Mouse (Mus musculus) stomach, embryonic 14.5 days (tissue): ENCODE data around the gene Mfsd7a. TPM values are rescaled to one million over a fixed set of nuclear protein-coding genes. Genes with fewer than 3 reads are reported as not detected.

Experiments used
- ATAC-seq: fragments of 200-750 bp; cut with Nextera tagmentation; 2 replicates; pipeline ENCODE4 v1.8.0; 2017; ENCODE audit warnings: low read depth, moderate TSS enrichment; ENCODE audit not compliant: insufficient number of reproducible peaks, insufficient read depth, low FRiP score
- H3K27ac ChIP-seq: fragments of 300-500 bp; sonication (generic); 2 replicates; pipeline ENCODE4 v1.5.1; 2014; ENCODE audit warnings: mild to moderate bottlenecking, low read length, moderate library complexity, mixed read lengths
- H3K27me3 ChIP-seq: fragments of 300-500 bp; sonication (generic); 2 replicates; pipeline ENCODE4 v1.6.1; 2014; ENCODE audit warnings: low read length, control low read depth, mixed read lengths; ENCODE audit not compliant: control insufficient read depth, insufficient read depth
- H3K36me3 ChIP-seq: fragments of 300-500 bp; sonication (generic); 2 replicates; pipeline ENCODE4 v1.6.1; 2014; ENCODE audit warnings: mild to moderate bottlenecking, control low read depth, low read length, moderate library complexity, mixed read lengths; ENCODE audit not compliant: control insufficient read depth, insufficient read depth
- H3K4me1 ChIP-seq: fragments of 300-500 bp; sonication (generic); 2 replicates; pipeline ENCODE4 v1.6.1; 2014; ENCODE audit warnings: low read length, control low read depth, mixed read lengths; ENCODE audit not compliant: control insufficient read depth, insufficient read depth
- H3K4me2 ChIP-seq: fragments of 300-500 bp; sonication (generic); replicated peaks from 2 replicates; pipeline ENCODE4 v1.6.1; 2014; ENCODE audit warnings: low read depth, low read length, control low read depth
- H3K4me3 ChIP-seq: fragments of 300-500 bp; sonication (generic); 2 replicates; pipeline ENCODE4 v1.5.1; 2014; ENCODE audit warnings: low read depth, low read length, control low read depth
- H3K9ac ChIP-seq: fragments of 300-500 bp; sonication (generic); replicated peaks from 2 replicates; pipeline ENCODE4 v1.6.1; 2014; ENCODE audit warnings: low read depth, mild to moderate bottlenecking, control low read depth, low read length, moderate library complexity, mixed read lengths
- H3K9me3 ChIP-seq: fragments of 300-500 bp; sonication (generic); 2 replicates; pipeline ENCODE4 v1.6.1; 2016; ENCODE audit warnings: low read depth, low read length, control low read depth; ENCODE audit not compliant: control insufficient read depth
- WGBS: fragments of 180-500 bp; shearing (Covaris S2); extraction: QIAGEN DNeasy Blood & Tissue Kit; methylation state at CpG from one replicate; pipeline ENCODE4 v1.1.7; 2014; 5-methylcytosine and 5-hydroxymethylcytosine counted together
- polyA plus RNA-seq: library from polyadenylated mRNA; unstranded; fragments of >200 nt; fragmentation: Nextera tagmentation; extraction: Ambion mirVana; gene quantifications from 2 replicates; pipeline ENCODE4 v1.2.1, GENCODE M21; 2014

Mfsd7a gene
- polyA plus RNA-seq, 1 experiment from 2014 or later: 0.54 TPM

GRCm38 (mm10) chr5:108450837-108451540 is 2.3 kb upstream of the Mfsd7a start:
- no peak for ATAC-seq
- WGBS: 72% methylated on average over 8 of the region's 8 CpGs
- no peak overlapping the region for H3K4me2 ChIP-seq
- H3K27ac ChIP-seq: no peak overlapping the region
- no peak overlapping the region for H3K4me3 ChIP-seq
- H3K9me3 ChIP-seq: no peaks in the 10 kb centered on the region
- no peaks in the 10 kb centered on the region for H3K36me3 ChIP-seq
- no peaks in the 10 kb centered on the region for H3K27me3 ChIP-seq
- H3K4me1 ChIP-seq: 0 out of 2 replicates have a peak, but pooled peaks cover 3% of the 10 kb centered on the region
- H3K9ac ChIP-seq: no peak overlapping the region

GRCm38 (mm10) chr5:108447857-108448256 is 834 bp downstream of the Mfsd7a start:
- Histone ChIP-seq H3K27me3 (no peaks in the 10 kb centered on the region), H3K36me3 (no peaks in the 10 kb centered on the region), H3K9me3 (no peaks in the 10 kb centered on the region), H3K27ac (no peak overlapping the region), H3K9ac (no peak overlapping the region), H3K4me1 (0 out of 2 replicates have a peak, but pooled peaks cover 3% of the 10 kb centered on the region), H3K4me3 (no peak overlapping the region), H3K4me2 (peak overlapping the region; percentile 52; the same call in 1 of the 2 replicates)
- no peak for ATAC-seq
- 82% methylated on average over 7 of the region's 7 CpGs for WGBS

- Histone ChIP-seq H3K4me2 (no peak overlapping the region), H3K27ac (no peak overlapping the region), H3K9me3 (no peaks in the 10 kb centered on the region), H3K36me3 (no peaks in the 10 kb centered on the region), H3K4me1 (0 out of 2 replicates have a peak, but pooled peaks cover 3% of the 10 kb centered on the region), H3K4me3 (no peak overlapping the region), H3K27me3 (no peaks in the 10 kb centered on the region), H3K9ac (no peak overlapping the region)
- ATAC-seq: no peak
- WGBS: 79% methylated on average over 3 of the region's 3 CpGs
Observed at GRCm38 (mm10) chr5:108446973-108447372, 1.7 kb downstream of the Mfsd7a start.

GRCm38 (mm10) chr5:108436101-108436500 is 12.6 kb downstream of the Mfsd7a start:
- WGBS: 72% methylated on average over 2 of the region's 2 CpGs
- no peak overlapping the region for H3K9ac ChIP-seq

GRCm38 (mm10) chr5:108433804-108434587 is 14.7 kb downstream of the Mfsd7a start, which contains the start of gene Atp5k:
Gene Atp5k (minus strand): TSS chr5:108434448.
- Histone ChIP-seq H3K4me3 (peak within 1 kb of the TSS; percentile 89), H3K27ac (no peak within 1 kb of the TSS), H3K27me3 (no peaks in the 10 kb centered on the region), H3K4me1 (peaks cover 5% of the 10 kb centered on the region), H3K9ac (peak within 1 kb of the TSS; percentile 76), H3K36me3 (peaks cover 3% of the 10 kb centered on the region), H3K9me3 (no peaks in the 10 kb centered on the region), H3K4me2 (peak within 1 kb of the TSS; percentile 82)
- WGBS: under 1% methylated on average over 42 of the region's 42 CpGs
- ATAC-seq: peak; percentile 90

More at GRCm38 (mm10) chr5:108436101-108436500, 12.6 kb downstream of the Mfsd7a start:
- Histone ChIP-seq H3K9me3 (no peaks in the 10 kb centered on the region), H3K4me2 (no peak overlapping the region), H3K4me1 (peaks cover 5% of the 10 kb centered on the region), H3K27ac (no peak overlapping the region), H3K27me3 (no peaks in the 10 kb centered on the region), H3K36me3 (peaks cover 3% of the 10 kb centered on the region; the same call in 1 of the 2 replicates), H3K4me3 (no peak overlapping the region)
- ATAC-seq: no peak

GRCm38 (mm10) chr5:108431196-108431595 is 17.5 kb downstream of the Mfsd7a start:
- Histone ChIP-seq H3K36me3 (peaks cover 3% of the 10 kb centered on the region), H3K9me3 (no peaks in the 10 kb centered on the region), H3K4me3 (no peak overlapping the region), H3K27me3 (no peaks in the 10 kb centered on the region), H3K27ac (no peak overlapping the region), H3K4me1 (peaks cover 5% of the 10 kb centered on the region), H3K4me2 (no peak overlapping the region), H3K9ac (no peak overlapping the region)
- ATAC-seq: no peak
- 84% methylated on average over 6 of the region's 6 CpGs for WGBS

GRCm38 (mm10) chr5:108427186-108427585 is 21.5 kb downstream of the Mfsd7a start:
- Histone ChIP-seq H3K9me3 (no peaks in the 10 kb centered on the region), H3K27ac (no peak overlapping the region), H3K4me2 (no peak overlapping the region), H3K4me3 (no peak overlapping the region), H3K36me3 (no peaks in the 10 kb centered on the region; the same call in none of the 2 replicates), H3K9ac (no peak overlapping the region), H3K4me1 (no peaks in the 10 kb centered on the region), H3K27me3 (no peaks in the 10 kb centered on the region)
- ATAC-seq: no peak
- WGBS: 43% methylated on average over 1 of the region's 1 CpGs

- WGBS: 85% methylated on average over 2 of the region's 2 CpGs
- Histone ChIP-seq H3K4me2 (no peak overlapping the region), H3K4me3 (no peak overlapping the region), H3K4me1 (no peaks in the 10 kb centered on the region), H3K27ac (no peak overlapping the region), H3K36me3 (no peaks in the 10 kb centered on the region), H3K9ac (no peak overlapping the region), H3K9me3 (no peaks in the 10 kb centered on the region), H3K27me3 (no peaks in the 10 kb centered on the region)
- no peak for ATAC-seq
Observed at GRCm38 (mm10) chr5:108423427-108423826, 25.3 kb downstream of the Mfsd7a start.
